Mouse (Mus musculus) myocyte (in vitro differentiated cells): ENCODE measurements at regions not wholly inside any gene's neighbourhood (a gene's known extent, or its start where the extent isn't known, plus 50 kb on each side); places are given as distances from the start of the nearest gene placed in this dataset.

Experiments used
- E2F4 ChIP-seq: IDR thresholded peaks from one replicate; pipeline ENCODE4 v1.6.1; 2011; ENCODE audit warnings: mild to moderate bottlenecking, control low read depth, moderate library complexity; ENCODE audit not compliant: insufficient read depth
- MAX ChIP-seq: IDR thresholded peaks from one replicate; pipeline ENCODE4 v1.6.1; 2011; ENCODE audit warnings: low read depth, mild to moderate bottlenecking, control low read depth
- MYOD1 ChIP-seq, 3 experiments: IDR thresholded peaks; one replicate each; pipeline ENCODE4 v1.6.1; 2011; ENCODE audit warnings: control low read depth in 2 of 3, low read depth in 2 of 3, mild to moderate bottlenecking in 2 of 3, moderate library complexity in 1 of 3; ENCODE audit not compliant: insufficient read length in 2 of 3, control insufficient read depth in 1 of 3
- POLR2A ChIP-seq: IDR thresholded peaks from one replicate; pipeline ENCODE4 v1.6.1; 2011; ENCODE audit warnings: low read depth, mild to moderate bottlenecking, control low read depth, moderate library complexity; ENCODE audit not compliant: insufficient read length
- POLR2AphosphoS2 ChIP-seq: IDR thresholded peaks from one replicate; pipeline ENCODE4 v1.6.1; 2011; ENCODE audit warnings: low read depth, control low read depth; ENCODE audit not compliant: insufficient read length
- REST ChIP-seq: IDR thresholded peaks from one replicate; pipeline ENCODE4 v1.6.1; 2011; ENCODE audit warnings: mild to moderate bottlenecking, control low read depth, moderate library complexity; ENCODE audit not compliant: insufficient read depth, insufficient read length
- USF1 ChIP-seq: IDR thresholded peaks from one replicate; pipeline ENCODE4 v1.6.1; 2011; ENCODE audit warnings: low read depth, mild to moderate bottlenecking, control low read depth, moderate library complexity

DNA sequence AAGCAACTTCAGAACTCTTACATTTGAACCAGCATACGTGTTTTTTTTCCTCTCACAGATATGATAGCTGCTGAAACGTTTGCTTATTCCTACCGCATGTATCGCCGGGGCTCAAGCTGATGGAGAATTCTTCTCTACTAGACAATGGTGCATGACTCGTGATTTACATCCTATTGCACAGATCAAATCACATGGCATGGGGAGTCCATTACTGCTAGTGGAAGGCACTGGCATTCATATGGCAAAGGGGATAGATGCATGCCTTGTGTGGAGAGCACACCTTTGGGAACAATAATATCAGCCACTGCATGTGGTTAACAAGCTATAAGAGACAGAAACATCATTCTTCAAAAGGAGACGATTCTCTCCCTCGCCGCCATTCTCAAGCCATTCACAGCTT lies 108.4 kb upstream of the Samsn1 start:
- TF ChIP-seq POLR2AphosphoS2 = no peak
- TF ChIP-seq MYOD1 (IDR thresholded peaks at IDR 0.05; ENCODE audit: control insufficient read depth in 1 of 3, insufficient read length in 2 of 3, low read depth in 2 of 3) = no peak
- no peak for TF ChIP-seq POLR2A
- TF ChIP-seq USF1 = no peak
- TF ChIP-seq MAX = no peak
- no peak for TF ChIP-seq REST
- no peak for TF ChIP-seq E2F4
